Mouse (Mus musculus) small intestine, adult 10 weeks (tissue): Measurements from ENCODE around the gene BC017158. TPM values are rescaled to one million over a fixed set of nuclear protein-coding genes. Genes with fewer than 3 reads are reported as not detected.

Source experiments
- polyA plus RNA-seq: library from polyadenylated mRNA; stranded (reverse); fragments of 350-450 nt; fragmentation: Illumina TruSeq; extraction: RNeasy Lipid Tissue Mini Kit (QIAGEN cat#74804); gene quantifications from one replicate; pipeline ENCODE4 v1.2.3, GENCODE M21; 2014; ENCODE audit warnings: low replicate concordance

The BC017158 gene
- polyA plus RNA-seq = 9.7 TPM

GRCm38 (mm10) chr7:128297617-128298480 lies at the start of gene BC017158:
BC017158 (minus strand) TSS chr7:128298170.

GRCm38 (mm10) chr7:128265411-128265810 lies 32.6 kb downstream of the BC017158 start, which contains the start of gene Slc5a2:
Slc5a2 (plus strand) TSS chr7:128265657.

DNA sequence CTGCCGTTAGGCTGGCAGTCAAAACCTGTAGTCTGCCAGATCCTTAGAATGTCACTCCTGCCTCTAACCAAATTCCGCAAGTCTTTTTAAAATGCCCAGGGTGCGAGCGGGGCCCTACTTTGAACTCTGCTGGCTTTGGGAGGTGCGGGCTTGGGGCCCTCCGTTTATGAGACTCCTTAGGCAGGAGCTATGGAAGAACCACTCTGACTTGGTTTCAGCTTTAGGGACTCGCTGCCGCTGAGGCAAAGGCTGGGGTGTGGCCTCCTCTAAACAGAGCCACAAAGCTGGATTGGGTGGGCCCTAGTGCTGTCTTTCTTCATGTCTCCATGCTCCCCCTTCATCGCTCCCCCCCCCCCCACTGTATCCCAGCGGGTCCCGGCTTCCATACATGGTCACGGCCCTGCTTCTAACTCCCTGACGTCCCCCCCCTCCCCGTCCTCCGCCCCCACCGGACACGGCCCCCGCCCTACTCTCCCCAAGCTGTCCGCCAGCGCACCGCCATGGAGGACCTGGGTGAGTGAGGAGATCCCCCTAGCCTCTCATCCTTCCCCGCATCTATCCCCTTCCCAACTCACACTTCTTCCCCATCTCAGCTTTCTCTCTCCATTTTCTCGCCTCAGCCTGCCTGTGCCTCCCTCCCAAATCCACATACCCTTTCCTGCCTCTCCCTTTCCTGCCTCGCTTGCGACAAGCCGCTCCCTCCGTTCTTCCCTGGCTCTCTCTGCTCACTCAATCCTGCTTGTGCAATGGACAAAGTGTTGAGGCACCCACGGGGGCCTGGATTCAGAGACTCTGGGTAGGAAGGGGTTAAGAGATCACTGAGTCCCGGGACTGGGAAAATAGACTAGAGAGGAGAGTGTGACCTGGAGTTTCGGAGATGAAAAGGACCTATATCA lies 51.2 kb downstream of the BC017158 start, which contains the start of gene Tgfb1i1:
Gene Tgfb1i1 (plus strand): TSS at position 317 of the 896 bp plus-strand sequence.

DNA sequence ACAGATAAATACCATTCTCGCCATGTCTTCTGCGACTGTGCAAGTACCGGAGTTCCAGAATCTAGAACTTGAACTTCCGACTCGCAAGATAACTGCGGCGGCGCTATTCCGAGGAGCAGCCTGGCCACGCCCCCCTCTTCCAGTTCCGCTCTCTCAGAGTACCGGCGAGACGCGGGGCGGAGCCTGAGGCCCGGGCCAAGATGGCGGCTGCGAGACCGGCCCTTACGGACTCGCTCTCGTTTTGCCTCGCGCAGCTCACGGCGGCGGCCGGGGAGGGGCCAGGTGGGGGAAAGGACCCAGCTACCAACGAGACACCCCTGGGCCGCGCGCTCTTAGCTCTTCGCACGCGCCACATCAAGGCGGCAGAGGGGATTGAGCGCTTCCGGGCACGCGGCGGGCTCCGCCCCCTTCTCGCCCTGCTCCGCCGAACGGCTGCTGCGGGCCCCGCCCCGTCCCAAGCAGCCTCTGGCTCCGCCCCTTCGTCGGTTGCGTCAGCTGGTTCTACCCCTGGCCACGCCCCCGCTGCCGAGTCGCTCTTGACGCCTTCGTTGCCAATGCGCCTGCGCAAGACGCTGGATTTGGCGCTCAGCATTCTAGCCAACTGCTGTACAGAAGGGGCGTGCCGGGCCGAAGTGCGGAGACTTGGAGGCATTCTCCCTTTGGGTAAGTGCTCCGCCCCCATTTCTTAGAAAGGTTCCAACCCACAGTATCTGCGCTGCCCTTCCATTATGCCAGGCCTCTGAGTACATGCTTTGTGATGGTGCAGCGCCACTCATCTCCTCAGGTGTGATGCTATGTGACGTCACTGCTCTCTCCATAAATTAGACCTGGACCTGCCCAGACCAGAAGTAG lies 59.8 kb downstream of the BC017158 start, which contains the start of gene 9130023H24Rik:
Gene 9130023H24Rik (minus strand): TSS at position 105 of the 852 bp plus-strand sequence.

GRCm38 (mm10) chr7:128236856-128237592 lies 60.9 kb downstream of the BC017158 start, which contains the start of gene Armc5:
Armc5 (plus strand) TSS chr7:128237342.

Other genes starting within 250 kb of the BC017158 start
- gene Itgam, start 235.5 kb downstream of the BC017158 start, polyA plus RNA-seq = 7.9 TPM
- gene Gm49368, start 235.5 kb downstream of the BC017158 start, polyA plus RNA-seq = not detected
- gene Itgax, start 168.6 kb downstream of the BC017158 start, polyA plus RNA-seq = 9.9 TPM
- gene Itgad, start 143.8 kb downstream of the BC017158 start, polyA plus RNA-seq = 0.56 TPM
- not detected for gene Cox6a2, start 91.8 kb downstream of the BC017158 start, polyA plus RNA-seq
- 0.19 TPM for gene Armc5, start 60.8 kb downstream of the BC017158 start, polyA plus RNA-seq
- gene 9130023H24Rik, start 60.1 kb downstream of the BC017158 start, polyA plus RNA-seq = 3.6 TPM
- gene Tgfb1i1, start 51.4 kb downstream of the BC017158 start, polyA plus RNA-seq = 5.0 TPM
- not detected for gene Slc5a2, start 32.5 kb downstream of the BC017158 start, polyA plus RNA-seq
- gene Rgs10, start 120.6 kb upstream of the BC017158 start, polyA plus RNA-seq = 24.6 TPM
- 181 TPM for gene Tial1, start 163.5 kb upstream of the BC017158 start, polyA plus RNA-seq
- 12.1 TPM for gene Bag3, start 225.4 kb upstream of the BC017158 start, polyA plus RNA-seq